Mouse (Mus musculus): ENCODE results near the gene Cacna1c. TPM values are rescaled to one million over a fixed set of nuclear protein-coding genes. Genes with fewer than 3 reads are reported as not detected.

Gene Cacna1c
- polyA plus RNA-seq, 1 experiment from 2014 or later: 3.2 TPM

GRCm38 (mm10) chr6:118884961-118885360 is 311.3 kb downstream of the Cacna1c start:
- Histone ChIP-seq H3K27me3 (replicated peaks; ENCODE audit: control insufficient read depth, insufficient read depth, low read length) (no peaks in the 10 kb centered on the region), H3K9ac (ENCODE audit: low read length) (no peak overlapping the region), H3K4me3 (ENCODE audit: low read depth, low read length) (no peak overlapping the region), H3K9me3 (replicated peaks; ENCODE audit: control insufficient read depth, low read length) (no peaks in the 10 kb centered on the region), H3K27ac (ENCODE audit: low read depth, low read length) (no peak overlapping the region), H3K4me1 (ENCODE audit: control insufficient read depth, insufficient read depth, low read length) (no peaks in the 10 kb centered on the region), H3K36me3 (ENCODE audit: control insufficient read depth, insufficient read depth, low read length) (no peaks in the 10 kb centered on the region), H3K4me2 (ENCODE audit: low read length) (no peak overlapping the region)
- no peak for ATAC-seq
- DNase-seq (ENCODE audit: low spot score): no peak
- 78% methylated on average over 1 of the region's 1 CpGs for WGBS

- WGBS: 81% methylated on average over 8 of the region's 8 CpGs
- Histone ChIP-seq H3K27me3 (replicated peaks; ENCODE audit: control insufficient read depth, insufficient read depth, low read length) (no peaks in the 10 kb centered on the region), H3K9me3 (replicated peaks; ENCODE audit: control insufficient read depth, low read length) (no peaks in the 10 kb centered on the region), H3K36me3 (ENCODE audit: control insufficient read depth, insufficient read depth, low read length) (no peaks in the 10 kb centered on the region), H3K4me1 (ENCODE audit: control insufficient read depth, insufficient read depth, low read length) (no peaks in the 10 kb centered on the region), H3K27ac (ENCODE audit: low read depth, low read length) (no peak overlapping the region), H3K4me3 (ENCODE audit: low read depth, low read length) (no peak overlapping the region), H3K9ac (ENCODE audit: low read length) (no peak overlapping the region), H3K4me2 (ENCODE audit: low read length) (no peak overlapping the region)
- DNase-seq (ENCODE audit: low spot score): no peak
- ATAC-seq: no peak
Observed at GRCm38 (mm10) chr6:118884073-118884551, 312.1 kb downstream of the Cacna1c start.

DNA sequence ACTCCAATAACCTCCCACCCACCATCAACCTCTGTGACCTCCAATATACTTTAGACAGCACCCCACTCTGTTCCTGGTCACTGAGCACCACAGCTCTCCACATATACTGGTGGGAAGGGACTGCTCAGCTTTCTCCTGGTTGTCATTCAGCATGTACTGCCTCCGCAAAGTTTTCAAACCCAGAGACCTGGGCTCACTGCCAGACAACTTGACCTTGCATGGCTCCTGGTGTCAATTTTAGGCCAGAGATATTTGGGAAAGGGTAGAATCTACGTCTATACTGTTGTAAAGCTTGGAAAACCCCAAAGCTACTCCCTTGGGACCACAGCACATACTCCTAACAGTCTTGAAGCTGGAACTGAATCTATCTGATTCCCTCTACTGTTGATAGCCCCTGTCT is 320.0 kb downstream of the Cacna1c start:
- Histone ChIP-seq H3K9me3 (replicated peaks; ENCODE audit: control insufficient read depth, low read length) (no peaks in the 10 kb centered on the region), H3K36me3 (ENCODE audit: control insufficient read depth, insufficient read depth, low read length) (no peaks in the 10 kb centered on the region), H3K9ac (ENCODE audit: low read length) (no peak overlapping the region), H3K4me3 (ENCODE audit: low read depth, low read length) (no peak overlapping the region), H3K27ac (ENCODE audit: low read depth, low read length) (no peak overlapping the region), H3K27me3 (replicated peaks; ENCODE audit: control insufficient read depth, insufficient read depth, low read length) (no peaks in the 10 kb centered on the region), H3K4me1 (ENCODE audit: control insufficient read depth, insufficient read depth, low read length) (no peaks in the 10 kb centered on the region), H3K4me2 (ENCODE audit: low read length) (no peak overlapping the region)
- no peak for DNase-seq (ENCODE audit: low spot score)
- no peak for ATAC-seq
- WGBS: 74% methylated on average over 2 of the region's 2 CpGs

- WGBS: 65% methylated on average over 7 of the region's 7 CpGs
- no peak overlapping the region for H3K9ac ChIP-seq (ENCODE audit: low read length)
- ATAC-seq: no peak
- no peak overlapping the region for H3K27ac ChIP-seq (ENCODE audit: low read depth, low read length)
- no peaks in the 10 kb centered on the region for H3K27me3 ChIP-seq (replicated peaks; ENCODE audit: control insufficient read depth, insufficient read depth, low read length)
- H3K4me1 ChIP-seq (ENCODE audit: control insufficient read depth, insufficient read depth, low read length): no peaks in the 10 kb centered on the region
- no peaks in the 10 kb centered on the region for H3K9me3 ChIP-seq (replicated peaks; ENCODE audit: control insufficient read depth, low read length)
- DNase-seq (ENCODE audit: low spot score): no peak
- H3K4me2 ChIP-seq (ENCODE audit: low read length): no peak overlapping the region
- no peak overlapping the region for H3K4me3 ChIP-seq (ENCODE audit: low read depth, low read length)
- no peaks in the 10 kb centered on the region for H3K36me3 ChIP-seq (ENCODE audit: control insufficient read depth, insufficient read depth, low read length)
Observed at GRCm38 (mm10) chr6:118870241-118870841, 325.9 kb downstream of the Cacna1c start.

- Histone ChIP-seq H3K4me2 (ENCODE audit: low read length) (no peak overlapping the region), H3K4me1 (ENCODE audit: control insufficient read depth, insufficient read depth, low read length) (no peaks in the 10 kb centered on the region), H3K4me3 (ENCODE audit: low read depth, low read length) (no peak overlapping the region), H3K27ac (ENCODE audit: low read depth, low read length) (no peak overlapping the region), H3K27me3 (replicated peaks; ENCODE audit: control insufficient read depth, insufficient read depth, low read length) (no peaks in the 10 kb centered on the region), H3K36me3 (ENCODE audit: control insufficient read depth, insufficient read depth, low read length) (no peaks in the 10 kb centered on the region), H3K9ac (ENCODE audit: low read length) (no peak overlapping the region), H3K9me3 (replicated peaks; ENCODE audit: control insufficient read depth, low read length) (no peaks in the 10 kb centered on the region)
- ATAC-seq (no peak), DNase-seq (ENCODE audit: low spot score) (no peak)
- WGBS: 85% methylated on average over 7 of the region's 7 CpGs
Observed at GRCm38 (mm10) chr6:118867384-118867783, 328.8 kb downstream of the Cacna1c start.

DNA sequence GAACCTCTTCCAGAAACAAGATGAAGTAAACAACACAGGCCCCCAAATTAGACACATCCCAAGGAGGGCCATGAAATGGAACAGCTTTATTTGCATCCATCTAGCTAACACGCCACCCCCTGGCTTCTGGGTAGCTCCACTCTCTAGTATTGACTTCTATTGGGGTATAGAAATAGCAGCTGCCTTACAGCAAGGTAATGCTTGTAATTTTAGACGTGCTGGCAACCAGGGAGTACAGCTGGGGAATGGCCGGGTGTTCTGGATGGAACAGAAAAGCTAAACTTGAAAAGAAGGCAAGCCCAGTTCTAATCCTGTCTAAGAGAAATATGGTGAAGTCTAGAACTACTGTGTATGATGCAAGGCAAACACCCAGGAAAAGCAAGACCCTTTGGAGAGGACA is 329.3 kb downstream of the Cacna1c start:
- no peak overlapping the region for H3K4me2 ChIP-seq (ENCODE audit: low read length)
- no peaks in the 10 kb centered on the region for H3K4me1 ChIP-seq (ENCODE audit: control insufficient read depth, insufficient read depth, low read length)
- DNase-seq (ENCODE audit: low spot score): no peak
- H3K4me3 ChIP-seq (ENCODE audit: low read depth, low read length): no peak overlapping the region
- no peaks in the 10 kb centered on the region for H3K36me3 ChIP-seq (ENCODE audit: control insufficient read depth, insufficient read depth, low read length)
- ATAC-seq: no peak
- H3K27ac ChIP-seq (ENCODE audit: low read depth, low read length): no peak overlapping the region
- no peak overlapping the region for H3K9ac ChIP-seq (ENCODE audit: low read length)
- 81% methylated on average over 3 of the region's 3 CpGs for WGBS
- H3K9me3 ChIP-seq (replicated peaks; ENCODE audit: control insufficient read depth, low read length): no peaks in the 10 kb centered on the region
- H3K27me3 ChIP-seq (replicated peaks; ENCODE audit: control insufficient read depth, insufficient read depth, low read length): no peaks in the 10 kb centered on the region

GRCm38 (mm10) chr6:118865777-118866380 is 330.3 kb downstream of the Cacna1c start:
- Histone ChIP-seq H3K4me2 (ENCODE audit: low read length) (no peak overlapping the region), H3K36me3 (ENCODE audit: control insufficient read depth, insufficient read depth, low read length) (no peaks in the 10 kb centered on the region), H3K9me3 (replicated peaks; ENCODE audit: control insufficient read depth, low read length) (no peaks in the 10 kb centered on the region), H3K27ac (ENCODE audit: low read depth, low read length) (no peak overlapping the region), H3K4me3 (ENCODE audit: low read depth, low read length) (no peak overlapping the region), H3K4me1 (ENCODE audit: control insufficient read depth, insufficient read depth, low read length) (no peaks in the 10 kb centered on the region), H3K27me3 (replicated peaks; ENCODE audit: control insufficient read depth, insufficient read depth, low read length) (no peaks in the 10 kb centered on the region), H3K9ac (ENCODE audit: low read length) (no peak overlapping the region)
- ATAC-seq: no peak
- DNase-seq (ENCODE audit: low spot score): no peak
- WGBS: 85% methylated on average over 5 of the region's 5 CpGs

DNA sequence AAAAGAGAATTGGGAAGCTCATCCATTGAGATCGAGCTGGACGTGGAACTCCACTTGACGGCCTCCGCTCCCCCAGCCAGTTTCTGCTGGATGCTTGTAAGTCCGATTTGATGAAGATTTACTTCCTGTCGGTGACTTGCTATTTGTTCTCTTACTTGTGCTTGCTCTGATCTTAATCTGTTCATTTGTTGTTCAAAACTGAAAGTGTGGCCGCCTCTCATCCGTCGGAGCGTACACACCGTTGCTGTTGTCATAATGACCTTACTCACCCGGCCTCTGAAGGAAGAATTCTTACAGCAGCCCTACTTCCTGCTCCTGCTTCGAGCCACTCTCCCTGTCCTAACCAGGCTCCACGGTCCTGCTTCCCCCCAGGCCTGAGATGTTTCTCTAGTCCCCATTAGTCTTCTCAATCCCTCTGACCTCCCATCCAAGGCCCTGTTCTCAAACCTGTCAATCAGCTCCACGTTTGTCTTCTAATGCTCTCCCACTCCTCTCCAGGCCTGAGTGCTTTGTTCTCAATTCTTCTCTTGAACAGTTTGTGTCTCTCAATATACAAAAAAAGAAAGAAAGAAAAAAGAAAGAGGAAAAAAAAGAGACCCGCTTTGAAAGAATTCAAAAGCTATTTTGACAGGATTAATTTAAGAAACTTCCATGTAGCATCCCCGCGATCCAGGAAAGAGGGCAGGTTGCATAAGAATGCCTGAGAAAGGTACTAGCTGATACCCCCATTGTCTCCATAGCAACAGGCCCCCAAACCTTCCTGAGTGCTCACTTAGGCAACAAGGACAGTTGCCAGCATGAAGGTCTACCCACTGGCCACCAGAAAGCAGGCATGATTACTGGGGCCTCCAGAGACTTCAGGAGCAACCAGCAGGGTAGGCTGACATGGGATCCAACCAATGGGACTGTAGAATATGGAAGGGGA is 331.3 kb downstream of the Cacna1c start:
- WGBS: 71% methylated on average over 18 of the region's 18 CpGs
- Histone ChIP-seq H3K4me2 (ENCODE audit: low read length) (no peak overlapping the region), H3K4me3 (ENCODE audit: low read depth, low read length) (no peak overlapping the region), H3K4me1 (ENCODE audit: control insufficient read depth, insufficient read depth, low read length) (no peaks in the 10 kb centered on the region), H3K27me3 (replicated peaks; ENCODE audit: control insufficient read depth, insufficient read depth, low read length) (no peaks in the 10 kb centered on the region), H3K9ac (ENCODE audit: low read length) (no peak overlapping the region), H3K36me3 (ENCODE audit: control insufficient read depth, insufficient read depth, low read length) (no peaks in the 10 kb centered on the region), H3K9me3 (replicated peaks; ENCODE audit: control insufficient read depth, low read length) (no peaks in the 10 kb centered on the region), H3K27ac (ENCODE audit: low read depth, low read length) (no peak overlapping the region)
- DNase-seq (ENCODE audit: low spot score) (no peak), ATAC-seq (no peak)

- no peak overlapping the region for H3K9ac ChIP-seq (ENCODE audit: low read length)
- H3K36me3 ChIP-seq (ENCODE audit: control insufficient read depth, insufficient read depth, low read length): no peaks in the 10 kb centered on the region
- no peak overlapping the region for H3K27ac ChIP-seq (ENCODE audit: low read depth, low read length)
- ATAC-seq: no peak
- H3K9me3 ChIP-seq (replicated peaks; ENCODE audit: control insufficient read depth, low read length): no peaks in the 10 kb centered on the region
- no peaks in the 10 kb centered on the region for H3K4me1 ChIP-seq (ENCODE audit: control insufficient read depth, insufficient read depth, low read length)
- H3K4me3 ChIP-seq (ENCODE audit: low read depth, low read length): no peak overlapping the region
- H3K4me2 ChIP-seq (ENCODE audit: low read length): no peak overlapping the region
- 91% methylated on average over 9 of the region's 9 CpGs for WGBS
- no peak for DNase-seq (ENCODE audit: low spot score)
- no peaks in the 10 kb centered on the region for H3K27me3 ChIP-seq (replicated peaks; ENCODE audit: control insufficient read depth, insufficient read depth, low read length)
Observed at GRCm38 (mm10) chr6:118862727-118863126, 333.5 kb downstream of the Cacna1c start.

Measured in forebrain, embryonic 14.5 days (tissue).